17 mouse cellular contexts compared by ENCODE assay signal in genomic region chr4:65983643-65984042, GRCm38 (mm10).
DNase-seq lines count a peak whose midpoint lies in the region; ATAC-seq lines count a peak whose summit lies in the region.
"Had no signal": no experiment of that assay in that cellular context is flagged by ENCODE, and none has a peak within 500 bp of the region (broad histone marks: within the 10 kb centered on the region; RNA-seq: fewer than 3 reads in every experiment).

No protein-coding gene starts in this region.

- no peak overlapping the region for H3K9ac ChIP-seq in midbrain, embryonic 11.5 days (ENCODE audit: low read length)
- H3K9ac ChIP-seq in midbrain, embryonic 16.5 days (ENCODE audit: low read depth, low read length): no peak overlapping the region
- H3K9ac ChIP-seq in liver, embryonic 12.5 days: no peak overlapping the region

- ATAC-seq in midbrain, embryonic 11.5 days (ENCODE audit: low FRiP score): no peak
- ATAC-seq in midbrain, embryonic 16.5 days: no peak
- no peak for ATAC-seq in liver, embryonic 12.5 days
- ATAC-seq: activated CD4-positive, CD25-positive, alpha-beta regulatory T cell, adult 4 months; CD4-positive, CD25-positive, alpha-beta regulatory T cell, adult 4 months; Patski had no signal

- H3K4me1 ChIP-seq in midbrain, embryonic 11.5 days (ENCODE audit: control insufficient read depth, insufficient read depth, low read length): no peaks in the 10 kb centered on the region
- H3K4me1 ChIP-seq in midbrain, embryonic 16.5 days (ENCODE audit: control insufficient read depth, insufficient read depth, low read length): no peaks in the 10 kb centered on the region
- H3K4me1 ChIP-seq in liver, embryonic 12.5 days: no peaks in the 10 kb centered on the region

- no peak overlapping the region for H3K4me3 ChIP-seq in midbrain, embryonic 11.5 days (ENCODE audit: low read depth, low read length)
- H3K4me3 ChIP-seq in midbrain, embryonic 16.5 days (ENCODE audit: low read depth, low read length): no peak overlapping the region
- H3K4me3 ChIP-seq in liver, embryonic 12.5 days: no peak overlapping the region

- H3K27ac ChIP-seq in midbrain, embryonic 11.5 days (ENCODE audit: low read depth, low read length): no peak overlapping the region
- no peak overlapping the region for H3K27ac ChIP-seq in midbrain, embryonic 16.5 days (ENCODE audit: low read length)
- no peak overlapping the region for H3K27ac ChIP-seq in liver, embryonic 12.5 days

- H3K4me2 ChIP-seq in midbrain, embryonic 11.5 days: no peak overlapping the region
- no peak overlapping the region for H3K4me2 ChIP-seq in midbrain, embryonic 16.5 days (ENCODE audit: low read length)
- no peak overlapping the region for H3K4me2 ChIP-seq in liver, embryonic 12.5 days

- 91% methylated on average over 2 of the region's 2 CpGs for WGBS in midbrain, embryonic 11.5 days
- 93% methylated on average over 2 of the region's 2 CpGs for WGBS in midbrain, embryonic 16.5 days
- 62% methylated on average over 2 of the region's 2 CpGs for WGBS in liver, embryonic 12.5 days (ENCODE audit: insufficient replicate concordance)

- H3K9me3 ChIP-seq in midbrain, embryonic 11.5 days (ENCODE audit: control insufficient read depth, low read length): no peaks in the 10 kb centered on the region
- no peaks in the 10 kb centered on the region for H3K9me3 ChIP-seq in midbrain, embryonic 16.5 days (replicated peaks; ENCODE audit: control insufficient read depth, low read length, poor library complexity, severe bottlenecking)
- no peaks in the 10 kb centered on the region for H3K9me3 ChIP-seq in liver, embryonic 12.5 days (replicated peaks)
- H3K9me3 ChIP-seq: G1E had no signal

- no peaks in the 10 kb centered on the region for H3K36me3 ChIP-seq in midbrain, embryonic 11.5 days (ENCODE audit: control insufficient read depth, insufficient read depth, low read length)
- H3K36me3 ChIP-seq in midbrain, embryonic 16.5 days (ENCODE audit: control insufficient read depth, insufficient read depth, low read length): no peaks in the 10 kb centered on the region
- no peaks in the 10 kb centered on the region for H3K36me3 ChIP-seq in liver, embryonic 12.5 days
- H3K36me3 ChIP-seq: G1E had no signal

- peak; percentile 57 for DNase-seq in cerebellum, adult 9-10 months
- DNase-seq in cerebellum, postnatal 25 days: no peak
- peak; percentile 45 for DNase-seq in midbrain, embryonic 11.5 days (ENCODE audit: low spot score, missing footprints)
- peak; percentile 50 for DNase-seq in brain, adult 2 months (ENCODE audit: low read depth, low spot score)
- DNase-seq: adrenal gland, adult 2 months; adrenal gland, adult 8-10 months; B cell, adult 2 months; cerebellum, adult 11 months; cerebellum, adult 11-12 months; cerebellum, adult 18-20 months had no signal

- H3K27me3 ChIP-seq in midbrain, embryonic 11.5 days (ENCODE audit: control insufficient read depth, insufficient read depth, low read length): no peaks in the 10 kb centered on the region
- H3K27me3 ChIP-seq in midbrain, embryonic 16.5 days (ENCODE audit: control insufficient read depth, insufficient read depth, low read depth, low read length): no peaks in the 10 kb centered on the region
- H3K27me3 ChIP-seq in liver, embryonic 12.5 days (replicated peaks): no peaks in the 10 kb centered on the region
- H3K27me3 ChIP-seq: CH12.LX had no signal

Comparison
In these comparisons a context has a peak if more than half of its experiments do, and no peak if none do; other contexts are left out.
1. DNase-seq: peak in cerebellum, adult 9-10 months (single experiment), midbrain, embryonic 11.5 days (single experiment) and brain, adult 2 months (single experiment); none in cerebellum, postnatal 25 days (0 of 2).